Mouse (Mus musculus) heart, postnatal 25 days (tissue): Measurements from ENCODE around the gene Pygm. TPM values are rescaled to one million over a fixed set of nuclear protein-coding genes. Genes with fewer than 3 reads are reported as not detected.

Source experiments
- DNase-seq: peaks from one replicate; pipeline ENCODE4 v3.0.0; 2022; ENCODE audit warnings: low spot score
- intact Hi-C: fragments of 180-260 bp; cut with DNase I; formaldehyde crosslinking; loops from one replicate; pipeline ENCODE4 v1.15.1; 2025
- total RNA-seq, 2 experiments: library from RNA; stranded (reverse); gene quantifications; 2 replicates each; pipeline ENCODE4 v1.2.3; 2021

Pygm gene
- total RNA-seq, 2 experiments from 2014 or later, result 1,128 to 1,145 TPM

- intact Hi-C loops, result no loop called here
- DNase-seq, result no peak
Observed at GRCm38 (mm10) chr19:6349215-6349983, 34.8 kb upstream of the Pygm start.

- no peak for DNase-seq
- intact Hi-C loops, result no loop called here
Observed at GRCm38 (mm10) chr19:6351431-6352106, 32.6 kb upstream of the Pygm start.

- no peak for DNase-seq
- intact Hi-C loops, result no loop called here
Observed at GRCm38 (mm10) chr19:6352107-6352505, 32.1 kb upstream of the Pygm start.

- DNase-seq, result no peak
- intact Hi-C loops, result no loop called here
Observed at GRCm38 (mm10) chr19:6354030-6354429, 30.2 kb upstream of the Pygm start.

GRCm38 (mm10) chr19:6361291-6361690 lies 22.9 kb upstream of the Pygm start:
- intact Hi-C loops, result no loop called here
- no peak for DNase-seq

GRCm38 (mm10) chr19:6363091-6363410 lies 21.1 kb upstream of the Pygm start:
- intact Hi-C loops, result loop anchor here (2.0 kb wide), 1 partner anchor 22 kb away; the partner anchor contains the start of gene Map4k2
- no peak for DNase-seq

GRCm38 (mm10) chr19:6363411-6364240 lies 20.6 kb upstream of the Pygm start, which contains the start of gene Sf1:
Sf1 (plus strand) TSS chr19:6363690.
- DNase-seq, result peak; percentile 100
- intact Hi-C loops, result loop anchor here (2.0 kb wide), 1 partner anchor 23 kb away; the partner anchor contains the start of gene Map4k2

GRCm38 (mm10) chr19:6364317-6364725 lies 19.9 kb upstream of the Pygm start:
- peak; percentile 83 for DNase-seq

GRCm38 (mm10) chr19:6364842-6365241 lies 19.4 kb upstream of the Pygm start:
- intact Hi-C loops, result no loop called here
- DNase-seq, result no peak

More at GRCm38 (mm10) chr19:6364317-6364725, 19.9 kb upstream of the Pygm start:
- intact Hi-C loops, result no loop called here

DNA sequence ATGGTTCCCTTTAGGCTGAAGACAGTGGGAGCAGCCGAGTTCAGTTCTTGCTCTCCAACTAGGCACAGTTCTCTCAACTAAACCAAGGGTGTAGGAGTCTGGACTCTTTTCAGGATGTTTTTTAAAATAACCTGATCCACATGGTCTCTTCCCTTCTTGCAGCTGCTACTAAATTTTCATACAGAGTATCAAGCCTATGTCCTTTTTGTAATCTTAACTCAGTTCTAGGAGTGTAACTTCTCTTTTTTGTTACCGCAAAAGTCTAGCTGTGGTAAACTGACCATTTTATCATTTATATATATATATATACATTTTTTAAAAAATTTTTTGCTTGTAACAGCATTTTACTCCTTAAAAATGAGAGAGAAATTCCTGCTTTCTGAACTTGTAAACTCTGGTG lies 14.0 kb upstream of the Pygm start:
- intact Hi-C loops, result no loop called here
- DNase-seq, result no peak

DNA sequence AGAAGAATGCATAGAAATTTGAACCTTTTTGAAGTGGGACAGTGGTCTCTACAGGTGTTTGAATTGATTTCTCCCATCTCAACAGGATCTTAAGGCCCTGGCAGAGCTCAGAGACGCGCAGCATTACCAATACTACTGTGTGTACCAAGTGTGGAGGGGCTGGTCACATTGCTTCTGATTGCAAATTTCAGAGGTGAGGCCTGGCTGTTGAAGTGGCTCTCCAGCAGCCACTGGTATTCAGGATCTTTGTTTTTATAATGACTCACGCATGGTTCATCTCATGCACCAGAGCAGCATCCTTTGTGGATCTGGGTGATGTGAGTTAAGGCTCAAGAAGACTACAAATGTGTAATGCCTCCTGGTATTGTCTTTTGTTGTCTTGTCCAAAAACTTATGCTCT lies 11.8 kb upstream of the Pygm start:
- no peak for DNase-seq
- intact Hi-C loops, result loop anchor here (2.0 kb wide), 1 partner anchor 80 kb away; no protein-coding TSS in a partner anchor

DNA sequence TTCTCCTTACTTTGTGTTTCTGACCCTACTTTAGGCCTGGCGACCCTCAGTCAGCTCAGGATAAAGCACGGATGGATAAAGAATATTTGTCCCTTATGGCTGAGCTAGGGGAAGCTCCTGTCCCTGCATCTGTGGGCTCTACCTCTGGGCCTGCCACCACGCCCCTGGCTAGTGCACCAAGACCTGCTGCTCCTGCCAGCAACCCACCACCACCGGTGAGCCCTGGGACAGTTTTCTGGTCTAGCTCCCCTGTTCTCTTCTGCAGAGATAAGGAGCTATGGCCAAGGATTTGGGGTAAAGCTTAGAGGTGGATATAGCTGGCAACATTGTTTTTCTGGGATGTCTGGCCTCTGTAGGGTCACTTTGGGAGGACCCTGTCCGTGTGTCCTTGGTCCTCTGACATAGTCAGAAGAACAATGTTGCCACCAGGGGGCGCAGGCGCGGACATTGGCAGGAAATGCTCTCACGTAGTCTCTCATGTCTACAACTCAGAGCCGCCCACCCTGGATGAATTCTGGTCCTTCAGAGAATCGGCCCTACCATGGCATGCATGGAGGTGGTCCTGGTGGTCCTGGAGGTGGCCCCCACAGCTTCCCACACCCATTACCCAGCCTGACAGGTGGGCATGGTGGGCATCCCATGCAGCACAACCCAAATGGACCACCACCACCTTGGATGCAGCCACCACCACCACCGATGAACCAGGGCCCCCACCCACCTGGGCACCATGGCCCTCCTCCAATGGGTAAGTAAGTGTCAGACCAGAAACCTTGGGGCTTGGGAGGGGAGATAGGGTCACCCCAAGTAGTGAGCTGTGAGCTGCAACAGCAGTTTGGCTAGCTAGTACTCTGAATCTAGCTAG lies 10.4 kb upstream of the Pygm start:
- peak; percentile 58 for DNase-seq
- intact Hi-C loops, result loop anchor here (2.0 kb wide), 2 partner anchors 23 to 79 kb away; no protein-coding TSS in a partner anchor

DNA sequence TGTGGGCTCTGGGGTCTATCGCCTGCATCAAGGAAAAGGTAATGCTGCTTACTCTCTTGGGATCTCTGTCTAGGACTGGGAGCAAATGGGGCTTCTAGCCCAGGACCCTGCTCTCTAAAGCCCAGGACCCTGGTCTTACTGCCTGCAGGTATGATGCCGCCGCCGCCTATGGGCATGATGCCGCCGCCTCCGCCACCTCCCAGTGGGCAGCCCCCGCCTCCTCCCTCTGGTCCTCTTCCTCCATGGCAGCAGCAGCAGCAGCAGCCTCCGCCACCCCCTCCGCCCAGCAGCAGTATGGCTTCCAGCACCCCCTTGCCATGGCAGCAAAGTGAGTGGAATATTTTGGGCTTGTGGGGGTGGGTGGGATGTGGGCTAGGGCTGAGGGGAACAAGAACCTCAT lies 9.6 kb upstream of the Pygm start:
- DNase-seq, result no peak
- intact Hi-C loops, result loop anchor here (2.0 kb wide), 1 partner anchor 22 kb away; no protein-coding TSS in a partner anchor

DNA sequence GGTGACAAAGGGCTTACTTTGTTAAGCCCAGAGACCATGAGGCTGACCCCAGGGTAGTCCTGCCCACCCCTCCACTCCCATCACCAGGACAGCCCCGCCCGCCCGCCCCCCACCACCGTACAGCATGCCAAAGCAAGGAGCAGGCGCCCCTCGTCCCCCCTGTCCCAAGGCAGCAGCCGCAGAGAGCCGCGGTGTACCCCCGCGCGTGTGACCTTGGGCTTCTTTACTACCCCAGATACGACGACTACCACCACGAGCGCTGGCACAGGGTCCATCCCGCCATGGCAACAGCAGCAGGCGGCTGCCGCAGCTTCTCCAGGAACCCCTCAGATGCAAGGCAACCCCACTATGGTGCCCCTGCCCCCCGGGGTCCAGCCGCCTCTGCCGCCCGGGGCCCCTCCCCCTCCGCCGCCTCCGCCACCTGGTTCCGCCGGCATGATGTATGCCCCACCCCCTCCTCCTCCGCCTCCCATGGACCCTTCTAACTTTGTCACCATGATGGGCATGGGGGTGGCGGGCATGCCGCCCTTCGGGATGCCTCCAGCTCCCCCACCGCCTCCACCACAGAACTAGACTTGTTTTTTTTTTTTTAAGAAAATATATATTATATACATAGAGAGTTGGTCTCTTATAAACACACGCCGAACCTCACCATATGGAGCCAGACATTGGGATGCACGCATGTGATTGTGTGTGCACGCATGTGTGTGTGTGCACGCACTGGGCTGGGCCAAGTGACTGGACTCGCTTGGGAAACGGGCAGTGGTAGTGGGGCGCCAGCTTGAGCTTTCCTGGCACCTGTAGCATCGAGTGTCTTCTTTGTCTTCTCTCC lies 8.6 kb upstream of the Pygm start:
- intact Hi-C loops, result loop anchor here (2.0 kb wide), 1 partner anchor 21 kb away; no protein-coding TSS in a partner anchor
- DNase-seq, result no peak

DNA sequence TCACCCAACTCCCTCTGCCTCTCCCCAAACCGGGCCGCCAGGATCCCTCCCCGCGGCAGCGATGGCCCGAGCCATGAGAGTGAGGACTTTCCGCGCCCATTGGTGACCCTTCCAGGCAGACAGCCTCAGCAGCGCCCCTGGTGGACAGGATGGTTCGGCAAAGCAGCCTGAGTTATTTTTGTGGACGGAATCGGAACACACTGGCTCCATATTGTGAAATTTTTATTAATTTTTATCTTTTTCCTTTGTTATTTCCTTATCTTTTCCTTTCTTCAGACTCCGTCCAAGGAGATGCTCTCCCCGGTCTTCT lies 8.0 kb upstream of the Pygm start:
- intact Hi-C loops, result no loop called here
- DNase-seq, result no peak

DNA sequence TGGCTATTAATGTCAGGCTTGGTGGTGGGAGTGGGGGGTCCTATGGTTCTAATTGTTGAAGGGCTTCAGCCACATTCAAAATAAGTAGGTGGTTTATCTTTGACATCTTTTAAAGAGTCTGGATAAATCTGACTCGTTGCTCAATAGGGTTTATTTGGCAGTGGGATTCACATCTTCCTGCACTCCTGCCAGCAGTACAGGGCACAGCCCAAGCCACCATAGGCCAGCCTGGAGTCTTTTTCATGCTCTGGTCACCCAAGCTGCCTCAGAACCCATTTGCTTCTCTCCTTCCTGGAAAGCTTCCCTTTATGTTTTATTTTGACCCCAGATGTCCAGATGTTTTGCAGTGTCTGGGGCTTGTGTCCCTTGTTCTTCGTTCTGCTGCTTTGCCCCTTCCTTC lies 7.6 kb upstream of the Pygm start:
- no peak for DNase-seq
- intact Hi-C loops, result no loop called here

- no peak for DNase-seq
- intact Hi-C loops, result no loop called here
Observed at GRCm38 (mm10) chr19:6377327-6378040, 6.7 kb upstream of the Pygm start.
